Mouse (Mus musculus) heart, embryonic 12.5 days (tissue): ENCODE data around the gene Gsdma2. TPM values are rescaled to one million over a fixed set of nuclear protein-coding genes. Genes with fewer than 3 reads are reported as not detected.
"Not testable (repeated sequence)": the region's sequence is repeated elsewhere in the genome, so short reads cannot be mapped to it uniquely, and the experiment has no call there.

Source experiments
- ATAC-seq: fragments of 200-750 bp; cut with Nextera tagmentation; 2 replicates; pipeline ENCODE4 v1.8.0; 2017; ENCODE audit warnings: moderate TSS enrichment, moderate library complexity; ENCODE audit not compliant: insufficient number of reproducible peaks, low FRiP score
- H3K27ac ChIP-seq: fragments of 300-500 bp; sonication (generic); 2 replicates; pipeline ENCODE4 v1.5.1; 2016; ENCODE audit warnings: mild to moderate bottlenecking, moderate library complexity; ENCODE audit not compliant: poor library complexity, severe bottlenecking
- H3K27me3 ChIP-seq: fragments of 300-500 bp; sonication (generic); replicated peaks from 2 replicates; pipeline ENCODE4 v1.6.1; 2016; ENCODE audit warnings: mild to moderate bottlenecking, moderate library complexity
- H3K36me3 ChIP-seq: fragments of 300-500 bp; sonication (generic); 2 replicates; pipeline ENCODE4 v1.6.1; 2016; ENCODE audit warnings: mild to moderate bottlenecking, moderate library complexity
- H3K4me1 ChIP-seq: fragments of 300-500 bp; sonication (generic); replicated peaks from 2 replicates; pipeline ENCODE4 v1.6.1; 2016; ENCODE audit warnings: mild to moderate bottlenecking
- H3K4me2 ChIP-seq: fragments of 300-500 bp; sonication (generic); 2 replicates; pipeline ENCODE4 v1.6.1; 2016; ENCODE audit warnings: mild to moderate bottlenecking, moderate library complexity
- H3K4me3 ChIP-seq: fragments of 300-500 bp; sonication (generic); 2 replicates; pipeline ENCODE4 v1.5.1; 2016; ENCODE audit warnings: mild to moderate bottlenecking
- H3K9ac ChIP-seq: fragments of 300-500 bp; sonication (generic); 2 replicates; pipeline ENCODE4 v1.6.1; 2016; ENCODE audit warnings: mild to moderate bottlenecking, moderate library complexity
- H3K9me3 ChIP-seq: fragments of 300-500 bp; sonication (generic); replicated peaks from 2 replicates; pipeline ENCODE4 v1.6.1; 2016; ENCODE audit warnings: mild to moderate bottlenecking, moderate library complexity
- WGBS: fragments of 180-500 bp; shearing (Covaris S2); methylation state at CpG from one replicate; pipeline ENCODE4 v1.1.7; 2016; 5-methylcytosine and 5-hydroxymethylcytosine counted together
- polyA plus RNA-seq: library from polyadenylated mRNA; unstranded; fragments of >200 nt; fragmentation: Nextera tagmentation; extraction: Ambion mirVana; gene quantifications from 2 replicates; pipeline ENCODE4 v1.2.1, GENCODE M21; 2016

The Gsdma2 gene
- polyA plus RNA-seq, 1 experiment from 2014 or later, result not detected

GRCm38 (mm10) chr11:98625611-98626410 lies 20.7 kb upstream of the Gsdma2 start, which contains the start of the genes Gm12355 and Gsdma3:
TSS of gene Gm12355 (minus strand) at chr11:98625661.
TSS of gene Gsdma3 (plus strand) at chr11:98626360.
- peaks cover 5% of the 10 kb centered on the region; the same call in 1 of the 2 replicates for H3K27me3 ChIP-seq
- no peak for ATAC-seq
- H3K9me3 ChIP-seq, result peaks cover 20% of the 10 kb centered on the region
- H3K9ac ChIP-seq, result no peak within 1 kb of the TSS
- H3K4me1 ChIP-seq, result no peaks in the 10 kb centered on the region
- no peak within 1 kb of the TSS for H3K4me2 ChIP-seq
- H3K4me3 ChIP-seq, result no peak within 1 kb of the TSS
- 87% methylated on average over 10 of the region's 10 CpGs for WGBS
- no peaks in the 10 kb centered on the region for H3K36me3 ChIP-seq
- H3K27ac ChIP-seq, result no peak within 1 kb of the TSS

GRCm38 (mm10) chr11:98628706-98629105 lies 17.9 kb upstream of the Gsdma2 start:
- Histone ChIP-seq H3K4me3 (no peak overlapping the region), H3K9me3 (peaks cover 4% of the 10 kb centered on the region), H3K4me2 (no peak overlapping the region), H3K36me3 (no peaks in the 10 kb centered on the region), H3K9ac (no peak overlapping the region), H3K27ac (no peak overlapping the region), H3K27me3 (peaks cover 17% of the 10 kb centered on the region; the same call in 1 of the 2 replicates), H3K4me1 (no peaks in the 10 kb centered on the region)
- 86% methylated on average over 3 of the region's 3 CpGs for WGBS
- ATAC-seq, result no peak

- no peaks in the 10 kb centered on the region for H3K9me3 ChIP-seq
- H3K36me3 ChIP-seq, result no peaks in the 10 kb centered on the region
- H3K4me2 ChIP-seq, result no peak overlapping the region
- H3K4me1 ChIP-seq, result no peaks in the 10 kb centered on the region
- H3K4me3 ChIP-seq, result no peak overlapping the region
- peaks cover 17% of the 10 kb centered on the region; the same call in 1 of the 2 replicates for H3K27me3 ChIP-seq
- H3K9ac ChIP-seq, result no peak overlapping the region
- WGBS, result 75% methylated on average over 5 of the region's 5 CpGs
- ATAC-seq, result no peak
- no peak overlapping the region for H3K27ac ChIP-seq
Observed at GRCm38 (mm10) chr11:98630646-98631045, 15.9 kb upstream of the Gsdma2 start.

- 32% methylated on average over 10 of the region's 10 CpGs for WGBS
- not testable (repeated sequence) for ATAC-seq, H3K4me2 ChIP-seq, H3K4me3 ChIP-seq, H3K27ac ChIP-seq, H3K36me3 ChIP-seq, H3K4me1 ChIP-seq, H3K9ac ChIP-seq, H3K9me3 ChIP-seq
- H3K27me3 ChIP-seq, result peaks cover 16% of the 10 kb centered on the region; the same call in 1 of the 2 replicates
Observed at GRCm38 (mm10) chr11:98635312-98635970, 11.1 kb upstream of the Gsdma2 start.

- no peaks in the 10 kb centered on the region for H3K9me3 ChIP-seq
- H3K4me2 ChIP-seq, result no peak overlapping the region
- no peaks in the 10 kb centered on the region for H3K4me1 ChIP-seq
- no peak overlapping the region for H3K9ac ChIP-seq
- WGBS, result 60% methylated on average over 1 of the region's 1 CpGs
- ATAC-seq, result no peak
- no peaks in the 10 kb centered on the region for H3K36me3 ChIP-seq
- peaks cover 13% of the 10 kb centered on the region; the same call in 1 of the 2 replicates for H3K27me3 ChIP-seq
- no peak overlapping the region for H3K4me3 ChIP-seq
- H3K27ac ChIP-seq, result no peak overlapping the region
Observed at GRCm38 (mm10) chr11:98637501-98637900, 9.1 kb upstream of the Gsdma2 start.

GRCm38 (mm10) chr11:98640091-98640490 lies 6.5 kb upstream of the Gsdma2 start:
- H3K9ac ChIP-seq, result no peak overlapping the region
- no peaks in the 10 kb centered on the region for H3K36me3 ChIP-seq
- 47% methylated on average over 5 of the region's 5 CpGs for WGBS
- no peak overlapping the region for H3K27ac ChIP-seq
- no peaks in the 10 kb centered on the region for H3K4me1 ChIP-seq
- no peak overlapping the region for H3K4me3 ChIP-seq
- ATAC-seq, result no peak
- H3K4me2 ChIP-seq, result no peak overlapping the region
- H3K27me3 ChIP-seq, result 0 out of 2 replicates have a peak, but pooled peaks cover 9% of the 10 kb centered on the region
- H3K9me3 ChIP-seq, result no peaks in the 10 kb centered on the region

- WGBS, result 83% methylated on average over 3 of the region's 3 CpGs
Observed at GRCm38 (mm10) chr11:98644757-98645156, 1.8 kb upstream of the Gsdma2 start.

GRCm38 (mm10) chr11:98645946-98646345 lies 613 bp upstream of the Gsdma2 start:
- no peaks in the 10 kb centered on the region for H3K9me3 ChIP-seq
- H3K27me3 ChIP-seq, result peaks cover 41% of the 10 kb centered on the region
- H3K4me3 ChIP-seq, result no peak overlapping the region
- no peak overlapping the region for H3K4me2 ChIP-seq
- H3K27ac ChIP-seq, result no peak overlapping the region
- ATAC-seq, result no peak
- WGBS, result 72% methylated on average over 2 of the region's 2 CpGs
- H3K9ac ChIP-seq, result no peak overlapping the region
- no peaks in the 10 kb centered on the region for H3K4me1 ChIP-seq
- no peaks in the 10 kb centered on the region for H3K36me3 ChIP-seq

More at GRCm38 (mm10) chr11:98644757-98645156, 1.8 kb upstream of the Gsdma2 start:
- H3K27me3 ChIP-seq, result peaks cover 34% of the 10 kb centered on the region
- ATAC-seq, result no peak
- no peak overlapping the region for H3K4me2 ChIP-seq
- no peak overlapping the region for H3K9ac ChIP-seq
- no peaks in the 10 kb centered on the region for H3K36me3 ChIP-seq
- no peak overlapping the region for H3K4me3 ChIP-seq
- H3K27ac ChIP-seq, result no peak overlapping the region
- no peaks in the 10 kb centered on the region for H3K4me1 ChIP-seq
- H3K9me3 ChIP-seq, result no peaks in the 10 kb centered on the region

GRCm38 (mm10) chr11:98655076-98655475 lies 8.5 kb downstream of the Gsdma2 start:
- not testable (repeated sequence) for H3K4me1 ChIP-seq, H3K4me3 ChIP-seq, H3K9ac ChIP-seq, H3K9me3 ChIP-seq, H3K27ac ChIP-seq, H3K36me3 ChIP-seq, H3K4me2 ChIP-seq
- peaks cover 25% of the 10 kb centered on the region for H3K27me3 ChIP-seq
- ATAC-seq, result 0 out of 2 replicates have a peak, but pooled peaks have one; percentile 6
- 15% methylated on average over 7 of the region's 7 CpGs for WGBS

GRCm38 (mm10) chr11:98660517-98660916 lies 14.0 kb downstream of the Gsdma2 start:
- Histone ChIP-seq H3K4me3 (no peak overlapping the region), H3K4me2 (no peak overlapping the region), H3K9ac (no peak overlapping the region), H3K36me3 (no peaks in the 10 kb centered on the region), H3K27ac (no peak overlapping the region), H3K27me3 (peaks cover 37% of the 10 kb centered on the region), H3K9me3 (no peaks in the 10 kb centered on the region), H3K4me1 (no peaks in the 10 kb centered on the region; the same call in 1 of the 2 replicates)
- 21% methylated on average over 6 of the region's 6 CpGs for WGBS
- ATAC-seq, result no peak

- no peaks in the 10 kb centered on the region; the same call in 1 of the 2 replicates for H3K4me1 ChIP-seq
- no peak for ATAC-seq
- H3K9ac ChIP-seq, result no peak within 1 kb of the TSS
- no peak within 1 kb of the TSS for H3K27ac ChIP-seq
- no peaks in the 10 kb centered on the region for H3K9me3 ChIP-seq
- no peak within 1 kb of the TSS for H3K4me2 ChIP-seq
- 15% methylated on average over 4 of the region's 4 CpGs for WGBS
- peaks cover 63% of the 10 kb centered on the region for H3K27me3 ChIP-seq
- H3K36me3 ChIP-seq, result no peaks in the 10 kb centered on the region
- no peak within 1 kb of the TSS for H3K4me3 ChIP-seq
Observed at GRCm38 (mm10) chr11:98664091-98664490, 17.5 kb downstream of the Gsdma2 start, which contains the start of gene Gsdma. TSS of gene Gsdma (plus strand) at chr11:98664351.
